Mouse (Mus musculus): ENCODE measurements around the gene Mlf1. TPM values are rescaled to one million over a fixed set of nuclear protein-coding genes. Genes with fewer than 3 reads are reported as not detected.

Mlf1 gene
- total RNA-seq, 2 experiments from 2014 or later: 0.88 to 1.0 TPM

- no peak for DNase-seq (ENCODE audit: low spot score in 2 of 2)
Observed at GRCm38 (mm10) chr3:67434011-67434410, 60.1 kb downstream of the Mlf1 start.

- no peak for DNase-seq (ENCODE audit: low spot score in 2 of 2)
Observed at GRCm38 (mm10) chr3:67447143-67447542, 73.2 kb downstream of the Mlf1 start.

Other genes with a start within 250 kb of the Mlf1 start
- gene Gm17402, start 1.1 kb downstream of the Mlf1 start, total RNA-seq (2021): not detected
- gene Gfm1, start 56.0 kb downstream of the Mlf1 start, total RNA-seq (2021): 10 to 100 TPM; 49.6 to 49.8 TPM
- gene Lxn, start 89.8 kb downstream of the Mlf1 start, total RNA-seq (2021): 10 to 100 TPM; 37.2 TPM
- gene Rarres1, start 141.4 kb downstream of the Mlf1 start, total RNA-seq (2021): 1 to 10 TPM; 1.9 TPM
- 10 to 100 TPM; 37.6 to 39.2 TPM for gene Mfsd1, start 208.6 kb downstream of the Mlf1 start, total RNA-seq (2021)

All from left cerebral cortex, adult 18-20 months (tissue).